Mouse (Mus musculus): ENCODE data around the gene Jun. TPM values are rescaled to one million over a fixed set of nuclear protein-coding genes. Genes with fewer than 3 reads are reported as not detected.

Jun gene
- polyA plus RNA-seq, 1 experiment from 2014 or later, result 62.7 TPM

GRCm38 (mm10) chr4:95038024-95038423 lies 14.0 kb downstream of the Jun start:
- no peak overlapping the region for H3K27ac ChIP-seq (ENCODE audit: low read depth, low read length)

GRCm38 (mm10) chr4:95031158-95031557 lies 20.9 kb downstream of the Jun start:
- Histone ChIP-seq H3K36me3 (ENCODE audit: control insufficient read depth, insufficient read depth, low read length) (no peaks in the 10 kb centered on the region), H3K27ac (ENCODE audit: low read depth, low read length) (no peak overlapping the region), H3K4me2 (ENCODE audit: low read depth, low read length, severe bottlenecking) (no peak overlapping the region), H3K9ac (ENCODE audit: low read length) (no peak overlapping the region), H3K27me3 (ENCODE audit: control insufficient read depth, insufficient read depth, low read length) (no peaks in the 10 kb centered on the region), H3K4me1 (replicated peaks; ENCODE audit: control insufficient read depth, insufficient read depth, low read length) (no peaks in the 10 kb centered on the region), H3K9me3 (ENCODE audit: control insufficient read depth, low read length) (no peaks in the 10 kb centered on the region), H3K4me3 (ENCODE audit: low read depth, low read length) (no peak overlapping the region)
- ATAC-seq (replicated peaks; ENCODE audit: low FRiP score) (no peak), DNase-seq (ENCODE audit: low spot score) (no peak)
- 72% methylated on average over 4 of the region's 4 CpGs for WGBS

More at GRCm38 (mm10) chr4:95038024-95038423, 14.0 kb downstream of the Jun start:
- Histone ChIP-seq H3K4me1 (replicated peaks; ENCODE audit: control insufficient read depth, insufficient read depth, low read length) (peaks cover 9% of the 10 kb centered on the region), H3K4me3 (ENCODE audit: low read depth, low read length) (no peak overlapping the region), H3K27me3 (ENCODE audit: control insufficient read depth, insufficient read depth, low read length) (no peaks in the 10 kb centered on the region; the same call in 1 of the 2 replicates), H3K36me3 (ENCODE audit: control insufficient read depth, insufficient read depth, low read length) (no peaks in the 10 kb centered on the region), H3K4me2 (ENCODE audit: low read depth, low read length, severe bottlenecking) (no peak overlapping the region), H3K9ac (ENCODE audit: low read length) (no peak overlapping the region), H3K9me3 (ENCODE audit: control insufficient read depth, low read length) (no peaks in the 10 kb centered on the region)
- DNase-seq (ENCODE audit: low spot score) (no peak), ATAC-seq (replicated peaks; ENCODE audit: low FRiP score) (no peak)
- 14% methylated on average over 5 of the region's 5 CpGs for WGBS

GRCm38 (mm10) chr4:95025847-95026600 lies 26.0 kb downstream of the Jun start:
- Histone ChIP-seq H3K4me1 (replicated peaks; ENCODE audit: control insufficient read depth, insufficient read depth, low read length) (no peaks in the 10 kb centered on the region), H3K27ac (ENCODE audit: low read depth, low read length) (no peak overlapping the region), H3K27me3 (ENCODE audit: control insufficient read depth, insufficient read depth, low read length) (no peaks in the 10 kb centered on the region; the same call in 1 of the 2 replicates), H3K4me3 (ENCODE audit: low read depth, low read length) (no peak overlapping the region), H3K9me3 (ENCODE audit: control insufficient read depth, low read length) (no peaks in the 10 kb centered on the region), H3K36me3 (ENCODE audit: control insufficient read depth, insufficient read depth, low read length) (no peaks in the 10 kb centered on the region), H3K9ac (ENCODE audit: low read length) (no peak overlapping the region), H3K4me2 (ENCODE audit: low read depth, low read length, severe bottlenecking) (no peak overlapping the region)
- DNase-seq (ENCODE audit: low spot score) (no peak), ATAC-seq (replicated peaks; ENCODE audit: low FRiP score) (peak; percentile 49; the same call in 1 of the 2 replicates)
- WGBS, result 74% methylated on average over 16 of the region's 16 CpGs

GRCm38 (mm10) chr4:95023350-95023953 lies 28.6 kb downstream of the Jun start:
- H3K27ac ChIP-seq (ENCODE audit: low read depth, low read length), result no peak overlapping the region
- WGBS, result 89% methylated on average over 12 of the region's 12 CpGs

GRCm38 (mm10) chr4:95021649-95022637 lies 30.1 kb downstream of the Jun start:
- Histone ChIP-seq H3K27ac (ENCODE audit: low read depth, low read length) (no peak overlapping the region), H3K9ac (ENCODE audit: low read length) (no peak overlapping the region), H3K27me3 (ENCODE audit: control insufficient read depth, insufficient read depth, low read length) (no peaks in the 10 kb centered on the region; the same call in 1 of the 2 replicates), H3K36me3 (ENCODE audit: control insufficient read depth, insufficient read depth, low read length) (no peaks in the 10 kb centered on the region), H3K4me2 (ENCODE audit: low read depth, low read length, severe bottlenecking) (no peak overlapping the region), H3K9me3 (ENCODE audit: control insufficient read depth, low read length) (no peaks in the 10 kb centered on the region), H3K4me3 (ENCODE audit: low read depth, low read length) (no peak overlapping the region), H3K4me1 (replicated peaks; ENCODE audit: control insufficient read depth, insufficient read depth, low read length) (no peaks in the 10 kb centered on the region; the same call in 1 of the 2 replicates)
- ATAC-seq (replicated peaks; ENCODE audit: low FRiP score), result no peak
- no peak for DNase-seq (ENCODE audit: low spot score)
- WGBS, result 88% methylated on average over 12 of the region's 12 CpGs

More at GRCm38 (mm10) chr4:95023350-95023953, 28.6 kb downstream of the Jun start:
- H3K27me3 ChIP-seq (ENCODE audit: control insufficient read depth, insufficient read depth, low read length), result no peaks in the 10 kb centered on the region; the same call in 1 of the 2 replicates
- no peaks in the 10 kb centered on the region for H3K36me3 ChIP-seq (ENCODE audit: control insufficient read depth, insufficient read depth, low read length)
- ATAC-seq (replicated peaks; ENCODE audit: low FRiP score), result no peak
- no peaks in the 10 kb centered on the region for H3K4me1 ChIP-seq (replicated peaks; ENCODE audit: control insufficient read depth, insufficient read depth, low read length)
- no peak overlapping the region for H3K9ac ChIP-seq (ENCODE audit: low read length)
- DNase-seq (ENCODE audit: low spot score), result no peak
- no peaks in the 10 kb centered on the region for H3K9me3 ChIP-seq (ENCODE audit: control insufficient read depth, low read length)
- H3K4me2 ChIP-seq (ENCODE audit: low read depth, low read length, severe bottlenecking), result no peak overlapping the region
- H3K4me3 ChIP-seq (ENCODE audit: low read depth, low read length), result no peak overlapping the region

- no peak overlapping the region for H3K9ac ChIP-seq (ENCODE audit: low read length)
- ATAC-seq (replicated peaks; ENCODE audit: low FRiP score) (no peak), DNase-seq (ENCODE audit: low spot score) (no peak)
- H3K4me1 ChIP-seq (replicated peaks; ENCODE audit: control insufficient read depth, insufficient read depth, low read length), result no peaks in the 10 kb centered on the region; the same call in 1 of the 2 replicates
- no peaks in the 10 kb centered on the region for H3K9me3 ChIP-seq (ENCODE audit: control insufficient read depth, low read length)
- H3K27ac ChIP-seq (ENCODE audit: low read depth, low read length), result no peak overlapping the region
- 86% methylated on average over 2 of the region's 2 CpGs for WGBS
- H3K4me3 ChIP-seq (ENCODE audit: low read depth, low read length), result no peak overlapping the region
- H3K4me2 ChIP-seq (ENCODE audit: low read depth, low read length, severe bottlenecking), result no peak overlapping the region
- H3K36me3 ChIP-seq (ENCODE audit: control insufficient read depth, insufficient read depth, low read length), result no peaks in the 10 kb centered on the region
- H3K27me3 ChIP-seq (ENCODE audit: control insufficient read depth, insufficient read depth, low read length), result no peaks in the 10 kb centered on the region; the same call in 1 of the 2 replicates
These were observed 31.8 kb downstream of the Jun start for GRCm38 (mm10) chr4:95020201-95020600.

GRCm38 (mm10) chr4:95018221-95018620 lies 33.8 kb downstream of the Jun start:
- no peak overlapping the region for H3K4me2 ChIP-seq (ENCODE audit: low read depth, low read length, severe bottlenecking)
- no peaks in the 10 kb centered on the region; the same call in 1 of the 2 replicates for H3K27me3 ChIP-seq (ENCODE audit: control insufficient read depth, insufficient read depth, low read length)
- H3K36me3 ChIP-seq (ENCODE audit: control insufficient read depth, insufficient read depth, low read length), result no peaks in the 10 kb centered on the region
- ATAC-seq (replicated peaks; ENCODE audit: low FRiP score) (no peak), DNase-seq (ENCODE audit: low spot score) (no peak)
- no peak overlapping the region for H3K27ac ChIP-seq (ENCODE audit: low read depth, low read length)
- no peaks in the 10 kb centered on the region for H3K9me3 ChIP-seq (ENCODE audit: control insufficient read depth, low read length)
- no peak overlapping the region for H3K9ac ChIP-seq (ENCODE audit: low read length)
- no peaks in the 10 kb centered on the region; the same call in 1 of the 2 replicates for H3K4me1 ChIP-seq (replicated peaks; ENCODE audit: control insufficient read depth, insufficient read depth, low read length)
- H3K4me3 ChIP-seq (ENCODE audit: low read depth, low read length), result no peak overlapping the region
- 28% methylated on average over 7 of the region's 7 CpGs for WGBS

GRCm38 (mm10) chr4:95012706-95013105 lies 39.3 kb downstream of the Jun start:
- Histone ChIP-seq H3K27me3 (ENCODE audit: control insufficient read depth, insufficient read depth, low read length) (no peaks in the 10 kb centered on the region), H3K4me3 (ENCODE audit: low read depth, low read length) (no peak overlapping the region), H3K27ac (ENCODE audit: low read depth, low read length) (no peak overlapping the region), H3K36me3 (ENCODE audit: control insufficient read depth, insufficient read depth, low read length) (no peaks in the 10 kb centered on the region), H3K4me1 (replicated peaks; ENCODE audit: control insufficient read depth, insufficient read depth, low read length) (peaks cover 2% of the 10 kb centered on the region; the same call in 1 of the 2 replicates), H3K9me3 (ENCODE audit: control insufficient read depth, low read length) (no peaks in the 10 kb centered on the region), H3K4me2 (ENCODE audit: low read depth, low read length, severe bottlenecking) (no peak overlapping the region), H3K9ac (ENCODE audit: low read length) (no peak overlapping the region)
- no peak for DNase-seq (ENCODE audit: low spot score)
- 94% methylated on average over 1 of the region's 1 CpGs for WGBS
- no peak for ATAC-seq (replicated peaks; ENCODE audit: low FRiP score)

All from forebrain, embryonic 11.5 days (tissue).